Mouse (Mus musculus) small intestine, adult 2 months (tissue): ENCODE results near the gene Tpm4. TPM values are rescaled to one million over a fixed set of nuclear protein-coding genes. Genes with fewer than 3 reads are reported as not detected.
A peak's percentile ranks its signal among the peaks of the same experiment; 100 is the strongest.

Experiments used
- H3K27ac ChIP-seq: fragments of 200-500 bp; 2 replicates; pipeline ENCODE4 v1.5.1; 2012; ENCODE audit warnings: low read depth, low read length, control low read depth, inconsistent platforms; ENCODE audit not compliant: insufficient read depth
- H3K27me3 ChIP-seq: fragments of 200-500 bp; 2 replicates; pipeline ENCODE4 v1.6.1; 2012; ENCODE audit warnings: mild to moderate bottlenecking, moderate library complexity, low read length, inconsistent platforms; ENCODE audit not compliant: control insufficient read depth, insufficient read depth
- H3K36me3 ChIP-seq: fragments of 200-500 bp; 2 replicates; pipeline ENCODE4 v1.6.1; 2012; ENCODE audit warnings: mild to moderate bottlenecking, low read length, control low read depth, inconsistent platforms; ENCODE audit not compliant: control insufficient read depth, insufficient read depth
- H3K4me1 ChIP-seq: fragments of 200-500 bp; 2 replicates; pipeline ENCODE4 v1.6.1; 2012; ENCODE audit warnings: low read length, inconsistent platforms, mixed read lengths; ENCODE audit not compliant: control insufficient read depth, insufficient read depth, insufficient read length
- H3K4me3 ChIP-seq: fragments of 200-500 bp; 2 replicates; pipeline ENCODE4 v1.5.1; 2012; ENCODE audit warnings: low read depth, mild to moderate bottlenecking, control low read depth, inconsistent platforms, low read length, moderate library complexity
- CTCF ChIP-seq: fragments of 200-500 bp; IDR thresholded peaks from 2 replicates; pipeline ENCODE4 v1.5.1; 2012; ENCODE audit warnings: low read depth, mild to moderate bottlenecking, control low read depth, inconsistent platforms, low read length, moderate library complexity, mixed read lengths; ENCODE audit not compliant: insufficient replicate concordance, insufficient read length; ENCODE audit errors: extremely low read depth
- POLR2A ChIP-seq: fragments of 200-500 bp; IDR thresholded peaks from 2 replicates; pipeline ENCODE4 v1.6.1; 2012; ENCODE audit warnings: low read depth, mild to moderate bottlenecking, control low read depth, inconsistent platforms, low read length, moderate library complexity
- WGBS: fragments of 180-500 bp; shearing (Covaris S2); methylation state at CpG from one replicate; pipeline ENCODE4 v1.1.7; 2018; 5-methylcytosine and 5-hydroxymethylcytosine counted together
- polyA plus RNA-seq: library from polyadenylated mRNA; depleted of rRNA; stranded (reverse); fragments of >200 nt; gene quantifications from 2 replicates; pipeline ENCODE4 v1.2.3, GENCODE M21; 2012

Tpm4 gene
- polyA plus RNA-seq, 1 experiment: 27.3 TPM

GRCm38 (mm10) chr8:72151418-72152078 is 16.8 kb downstream of the Tpm4 start:
- TF ChIP-seq CTCF (no peak), POLR2A (no peak)
- no peak overlapping the region for H3K27ac ChIP-seq
- peaks cover 51% of the 10 kb centered on the region for H3K36me3 ChIP-seq
- no peak overlapping the region for H3K4me3 ChIP-seq
- 59% methylated on average over 3 of the region's 3 CpGs for WGBS
- no peaks in the 10 kb centered on the region for H3K27me3 ChIP-seq
- H3K4me1 ChIP-seq: no peaks in the 10 kb centered on the region

GRCm38 (mm10) chr8:72153382-72153781 is 18.6 kb downstream of the Tpm4 start:
- no peaks in the 10 kb centered on the region for H3K27me3 ChIP-seq
- peaks cover 36% of the 10 kb centered on the region for H3K36me3 ChIP-seq
- H3K4me1 ChIP-seq: no peaks in the 10 kb centered on the region
- no peak overlapping the region for H3K4me3 ChIP-seq
- no peak overlapping the region for H3K27ac ChIP-seq
- TF ChIP-seq CTCF (no peak), POLR2A (no peak)

GRCm38 (mm10) chr8:72158096-72158495 is 23.3 kb downstream of the Tpm4 start:
- Histone ChIP-seq H3K27ac (no peak overlapping the region), H3K4me1 (peaks cover 12% of the 10 kb centered on the region; the same call in 1 of the 2 replicates), H3K4me3 (no peak overlapping the region), H3K27me3 (no peaks in the 10 kb centered on the region), H3K36me3 (peaks cover 6% of the 10 kb centered on the region)
- TF ChIP-seq CTCF (no peak), POLR2A (no peak)
- WGBS: 80% methylated on average over 2 of the region's 2 CpGs

GRCm38 (mm10) chr8:72158726-72159125 is 24.0 kb downstream of the Tpm4 start:
- no peak overlapping the region for H3K27ac ChIP-seq
- 72% methylated on average over 3 of the region's 3 CpGs for WGBS
- H3K4me1 ChIP-seq: peaks cover 16% of the 10 kb centered on the region; the same call in 1 of the 2 replicates
- H3K4me3 ChIP-seq: no peak overlapping the region
- no peak for TF ChIP-seq POLR2A
- TF ChIP-seq CTCF: no peak
- H3K36me3 ChIP-seq: peaks cover 3% of the 10 kb centered on the region; the same call in 1 of the 2 replicates
- H3K27me3 ChIP-seq: no peaks in the 10 kb centered on the region

GRCm38 (mm10) chr8:72160007-72160406 is 25.2 kb downstream of the Tpm4 start:
- WGBS: 26% methylated on average over 3 of the region's 3 CpGs
- TF ChIP-seq CTCF: no peak
- TF ChIP-seq POLR2A: no peak
- no peaks in the 10 kb centered on the region for H3K27me3 ChIP-seq
- no peak overlapping the region for H3K4me3 ChIP-seq
- peaks cover 7% of the 10 kb centered on the region for H3K36me3 ChIP-seq
- peaks cover 16% of the 10 kb centered on the region; the same call in 1 of the 2 replicates for H3K4me1 ChIP-seq
- no peak overlapping the region; the same call in 1 of the 2 replicates for H3K27ac ChIP-seq

GRCm38 (mm10) chr8:72160707-72161697 is 26.2 kb downstream of the Tpm4 start, which contains the start of gene Rab8a:
Rab8a (plus strand) TSS chr8:72161200.
- Histone ChIP-seq H3K4me3 (peak within 1 kb of the TSS; percentile 84), H3K27me3 (no peaks in the 10 kb centered on the region), H3K27ac (peak within 1 kb of the TSS; percentile 94), H3K4me1 (peaks cover 16% of the 10 kb centered on the region; the same call in 1 of the 2 replicates), H3K36me3 (peaks cover 7% of the 10 kb centered on the region)
- under 1% methylated on average over 82 of the region's 82 CpGs for WGBS
- TF ChIP-seq POLR2A (peak; percentile 80), CTCF (no peak)

GRCm38 (mm10) chr8:72162821-72163220 is 28.0 kb downstream of the Tpm4 start:
- peaks cover 18% of the 10 kb centered on the region; the same call in 1 of the 2 replicates for H3K4me1 ChIP-seq
- H3K27ac ChIP-seq: peak overlapping the region; percentile 94
- no peaks in the 10 kb centered on the region for H3K27me3 ChIP-seq
- peaks cover 7% of the 10 kb centered on the region for H3K36me3 ChIP-seq
- 0 out of 2 replicates have a peak overlapping the region, but pooled peaks have one; percentile 7 for H3K4me3 ChIP-seq
- TF ChIP-seq CTCF: no peak
- no peak for TF ChIP-seq POLR2A
